Mouse (Mus musculus) lung, embryonic 14.5 days (tissue): ENCODE measurements around the gene Exd2. TPM values are rescaled to one million over a fixed set of nuclear protein-coding genes. Genes with fewer than 3 reads are reported as not detected.
"Not testable (repeated sequence)": the region's sequence is repeated elsewhere in the genome, so short reads cannot be mapped to it uniquely, and the experiment has no call there.

ENCODE experiments used
- ATAC-seq: fragments of 200-750 bp; cut with Nextera tagmentation; 2 replicates; pipeline ENCODE4 v1.8.0; 2017; ENCODE audit warnings: mild to moderate bottlenecking, moderate TSS enrichment, moderate library complexity; ENCODE audit not compliant: insufficient read depth
- DNase-seq: peaks from one replicate; pipeline ENCODE4 v3.0.0-alpha.2; 2015
- H3K27ac ChIP-seq: fragments of 300-500 bp; sonication (generic); 2 replicates; pipeline ENCODE4 v1.5.1; 2014; ENCODE audit warnings: low read depth, mild to moderate bottlenecking, moderate library complexity
- H3K27me3 ChIP-seq: fragments of 300-500 bp; sonication (generic); 2 replicates; pipeline ENCODE4 v1.6.1; 2014; ENCODE audit warnings: low read length, control low read depth; ENCODE audit not compliant: insufficient read depth
- H3K36me3 ChIP-seq: fragments of 300-500 bp; sonication (generic); 2 replicates; pipeline ENCODE4 v1.6.1; 2014; ENCODE audit warnings: control low read depth; ENCODE audit not compliant: insufficient read depth
- H3K4me1 ChIP-seq: fragments of 300-500 bp; sonication (generic); 2 replicates; pipeline ENCODE4 v1.6.1; 2014; ENCODE audit warnings: antibody characterized with exemption, control low read depth; ENCODE audit not compliant: insufficient read depth
- H3K4me2 ChIP-seq: fragments of 300-500 bp; sonication (generic); 2 replicates; pipeline ENCODE4 v1.6.1; 2014; ENCODE audit warnings: mild to moderate bottlenecking
- H3K4me3 ChIP-seq: fragments of 300-500 bp; sonication (generic); 2 replicates; pipeline ENCODE4 v1.5.1; 2014; ENCODE audit warnings: low read depth, low read length
- H3K9ac ChIP-seq: fragments of 300-500 bp; sonication (generic); 2 replicates; pipeline ENCODE4 v1.6.1; 2014
- H3K9me3 ChIP-seq: fragments of 300-500 bp; sonication (generic); 2 replicates; pipeline ENCODE4 v1.6.1; 2016; ENCODE audit warnings: low read depth, low read length, control low read depth
- CTCF ChIP-seq: IDR thresholded peaks from 2 replicates; pipeline ENCODE4 v1.5.1; 2016; ENCODE audit warnings: antibody characterized with exemption, low read depth
- WGBS: fragments of 180-500 bp; shearing (Covaris S2); extraction: QIAGEN DNeasy Blood & Tissue Kit; methylation state at CpG from one replicate; pipeline ENCODE4 v1.1.7; 2014; 5-methylcytosine and 5-hydroxymethylcytosine counted together
- polyA plus RNA-seq: library from polyadenylated mRNA; unstranded; fragments of >200 nt; fragmentation: Nextera tagmentation; extraction: Ambion mirVana; gene quantifications from 2 replicates; pipeline ENCODE4 v1.2.1, GENCODE M21; 2014

The Exd2 gene
- polyA plus RNA-seq, 1 experiment from 2014 or later = 28.5 TPM

- H3K9ac ChIP-seq = peak within 1 kb of the TSS; percentile 92
- H3K9me3 ChIP-seq = no peaks in the 10 kb centered on the region
- no peaks in the 10 kb centered on the region for H3K27me3 ChIP-seq
- peak within 1 kb of the TSS; percentile 72 for H3K4me2 ChIP-seq
- no peak for TF ChIP-seq CTCF
- H3K36me3 ChIP-seq = 0 out of 2 replicates have a peak, but pooled peaks cover 6% of the 10 kb centered on the region
- DNase-seq (peak; percentile 83), ATAC-seq (peak; percentile 72)
- H3K4me1 ChIP-seq = no peaks in the 10 kb centered on the region
- peak within 1 kb of the TSS; percentile 89 for H3K4me3 ChIP-seq
- H3K27ac ChIP-seq = peak within 1 kb of the TSS; percentile 97
- WGBS = under 1% methylated on average over 56 of the region's 79 CpGs
These were observed 26.4 kb upstream of the Exd2 start, which contains the start of gene Dcaf5 for GRCm38 (mm10) chr12:80436336-80436976. Dcaf5 (minus strand) TSS chr12:80436601.

GRCm38 (mm10) chr12:80437051-80437675 lies 25.7 kb upstream of the Exd2 start:
- Histone ChIP-seq H3K4me3 (peak overlapping the region; percentile 89), H3K9ac (peak overlapping the region; percentile 92), H3K4me1 (no peaks in the 10 kb centered on the region), H3K27ac (peak overlapping the region; percentile 97; the same call in 1 of the 2 replicates), H3K4me2 (peak overlapping the region; percentile 72), H3K27me3 (no peaks in the 10 kb centered on the region), H3K36me3 (0 out of 2 replicates have a peak, but pooled peaks cover 6% of the 10 kb centered on the region), H3K9me3 (no peaks in the 10 kb centered on the region)
- no peak for TF ChIP-seq CTCF
- DNase-seq (peak; percentile 7), ATAC-seq (no peak)
- 39% methylated on average over 4 of the region's 4 CpGs for WGBS

- DNase-seq (peak; percentile 13), ATAC-seq (no peak)
- no peak overlapping the region for H3K27ac ChIP-seq
- H3K4me2 ChIP-seq = no peak overlapping the region
- no peaks in the 10 kb centered on the region for H3K4me1 ChIP-seq
- no peaks in the 10 kb centered on the region for H3K9me3 ChIP-seq
- no peak overlapping the region for H3K9ac ChIP-seq
- no peak overlapping the region for H3K4me3 ChIP-seq
- no peaks in the 10 kb centered on the region for H3K27me3 ChIP-seq
- no peaks in the 10 kb centered on the region for H3K36me3 ChIP-seq
- peak; percentile 16; the same call in 1 of the 2 replicates for TF ChIP-seq CTCF
- WGBS = 66% methylated on average over 2 of the region's 2 CpGs
These were observed 21.9 kb upstream of the Exd2 start for GRCm38 (mm10) chr12:80440957-80441356.

- H3K4me2 ChIP-seq = no peak overlapping the region
- no peak for TF ChIP-seq CTCF
- no peaks in the 10 kb centered on the region for H3K36me3 ChIP-seq
- H3K4me3 ChIP-seq = no peak overlapping the region
- 78% methylated on average over 9 of the region's 9 CpGs for WGBS
- H3K27ac ChIP-seq = no peak overlapping the region
- ATAC-seq (no peak), DNase-seq (no peak)
- H3K27me3 ChIP-seq = no peaks in the 10 kb centered on the region
- H3K9me3 ChIP-seq = no peaks in the 10 kb centered on the region
- H3K4me1 ChIP-seq = no peaks in the 10 kb centered on the region
- no peak overlapping the region for H3K9ac ChIP-seq
These were observed 18.3 kb upstream of the Exd2 start for GRCm38 (mm10) chr12:80444525-80445109.

GRCm38 (mm10) chr12:80453506-80453905 lies 9.4 kb upstream of the Exd2 start:
- DNase-seq (no peak), ATAC-seq (no peak)
- Histone ChIP-seq H3K4me3 (no peak overlapping the region), H3K4me1 (no peaks in the 10 kb centered on the region), H3K27ac (no peak overlapping the region), H3K4me2 (no peak overlapping the region), H3K27me3 (no peaks in the 10 kb centered on the region), H3K9ac (no peak overlapping the region), H3K9me3 (no peaks in the 10 kb centered on the region), H3K36me3 (no peaks in the 10 kb centered on the region)
- TF ChIP-seq CTCF = no peak
- WGBS = 64% methylated on average over 1 of the region's 1 CpGs

- H3K36me3 ChIP-seq = no peaks in the 10 kb centered on the region
- WGBS = 78% methylated on average over 5 of the region's 5 CpGs
- ATAC-seq (no peak), DNase-seq (peak; percentile 8)
- no peaks in the 10 kb centered on the region for H3K4me1 ChIP-seq
- H3K4me3 ChIP-seq = no peak overlapping the region
- H3K27ac ChIP-seq = no peak overlapping the region
- H3K27me3 ChIP-seq = no peaks in the 10 kb centered on the region
- no peak for TF ChIP-seq CTCF
- H3K9me3 ChIP-seq = no peaks in the 10 kb centered on the region
- H3K4me2 ChIP-seq = no peak overlapping the region
- no peak overlapping the region for H3K9ac ChIP-seq
These were observed 4.9 kb upstream of the Exd2 start for GRCm38 (mm10) chr12:80458033-80458432.

- not testable (repeated sequence) for ATAC-seq, H3K27ac ChIP-seq, H3K27me3 ChIP-seq, H3K9ac ChIP-seq, H3K4me1 ChIP-seq, H3K36me3 ChIP-seq, H3K9me3 ChIP-seq
- 9% methylated on average over 10 of the region's 10 CpGs for WGBS
- H3K4me3 ChIP-seq = peak overlapping the region; percentile 76
- H3K4me2 ChIP-seq = peak overlapping the region; percentile 79
- TF ChIP-seq CTCF = peak; percentile 22; the same call in 1 of the 2 replicates
- DNase-seq = peak; percentile 53
These were observed 501 bp upstream of the Exd2 start for GRCm38 (mm10) chr12:80462292-80462896.
